Mouse (Mus musculus) inflammation-experienced regulatory T-cells (primary cell): Measurements from ENCODE around the gene Mpeg1. TPM values are rescaled to one million over a fixed set of nuclear protein-coding genes. Genes with fewer than 3 reads are reported as not detected.

Source experiments
- polyA plus RNA-seq, 2 experiments: library from polyadenylated mRNA; unstranded; fragments of 100-300 nt; shearing (Covaris generic); gene quantifications; one replicate each; pipeline ENCODE4 v1.2.1; 2017

The Mpeg1 gene
- 1 to 10 TPM in 1 of 2 experiments, under 1 TPM in 1; 0.04 to 1.4 TPM for polyA plus RNA-seq

GRCm38 (mm10) chr19:12460282-12461249, at the start of gene Mpeg1:
TSS of gene Mpeg1 (plus strand) at chr19:12460779.

DNA sequence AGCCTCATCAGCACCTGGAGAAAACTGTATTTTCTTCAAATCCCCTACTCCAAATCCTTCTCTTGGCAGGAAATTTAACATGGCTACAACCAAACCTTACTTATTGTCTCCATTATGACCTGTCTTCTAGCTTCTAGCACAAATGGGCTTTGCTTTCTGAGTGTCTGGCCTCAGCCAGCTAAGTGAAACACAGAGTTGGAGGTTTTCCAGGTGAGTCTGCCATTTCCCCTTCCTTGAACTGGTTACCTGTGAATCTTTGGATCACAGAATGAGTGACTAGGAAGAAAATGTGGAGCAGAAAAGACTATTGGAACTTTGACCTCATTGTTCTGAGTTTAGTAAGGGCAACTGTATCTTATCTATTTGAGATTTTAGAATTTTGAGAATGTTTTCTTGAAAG, 43.2 kb upstream of the Mpeg1 start, which contains the start of gene Olfr1441:
Olfr1441 (plus strand) TSS at position 73 of the 400 bp plus-strand sequence.

GRCm38 (mm10) chr19:12427605-12428004, 33.0 kb upstream of the Mpeg1 start, which contains the start of gene Pfpl:
TSS of gene Pfpl (plus strand) at chr19:12427905.

GRCm38 (mm10) chr19:12501370-12502347, 41.1 kb downstream of the Mpeg1 start, which contains the start of gene Dtx4:
TSS of gene Dtx4 (minus strand) at chr19:12501454.

Other genes starting within 250 kb of the Mpeg1 start
- gene Olfr1432, start 228.2 kb upstream of the Mpeg1 start, polyA plus RNA-seq, result not detected
- gene Olfr262, start 219.1 kb upstream of the Mpeg1 start, polyA plus RNA-seq, result under 1 TPM; 0.17 to 0.71 TPM
- gene Olfr235, start 199.7 kb upstream of the Mpeg1 start, polyA plus RNA-seq, result under 1 TPM in 1 of 2 experiments, not detected in 1; 0.60 TPM
- not detected for gene Olfr1434, start 180.9 kb upstream of the Mpeg1 start, polyA plus RNA-seq
- not detected for gene Olfr1436, start 161.6 kb upstream of the Mpeg1 start, polyA plus RNA-seq
- under 1 TPM in 1 of 2 experiments, not detected in 1; 0.11 TPM for gene Olfr1437, start 135.7 kb upstream of the Mpeg1 start, polyA plus RNA-seq
- under 1 TPM; 0.08 to 0.71 TPM for gene Olfr1438-ps1, start 124.9 kb upstream of the Mpeg1 start, polyA plus RNA-seq
- gene Olfr1440, start 73.5 kb upstream of the Mpeg1 start, polyA plus RNA-seq, result under 1 TPM in 1 of 2 experiments, not detected in 1; 0.23 TPM
- not detected for gene Olfr1441, start 43.3 kb upstream of the Mpeg1 start, polyA plus RNA-seq
- gene Pfpl, start 32.9 kb upstream of the Mpeg1 start, polyA plus RNA-seq, result under 1 TPM; 0.11 to 0.21 TPM
- 1 to 10 TPM; 7.9 to 9.0 TPM for gene Dtx4, start 40.7 kb downstream of the Mpeg1 start, polyA plus RNA-seq
- 10 to 100 TPM; 42.0 to 45.4 TPM for gene Fam111a, start 85.0 kb downstream of the Mpeg1 start, polyA plus RNA-seq
- gene Gm4952, start 139.2 kb downstream of the Mpeg1 start, polyA plus RNA-seq, result under 1 TPM in 1 of 2 experiments, not detected in 1; 0.37 TPM
- gene Glyat, start 172.5 kb downstream of the Mpeg1 start, polyA plus RNA-seq, result not detected
- gene Olfr1442, start 209.7 kb downstream of the Mpeg1 start, polyA plus RNA-seq, result under 1 TPM in 1 of 2 experiments, not detected in 1; 0.93 TPM
- not detected for gene Olfr1443, start 217.3 kb downstream of the Mpeg1 start, polyA plus RNA-seq
- gene Keg1, start 235.0 kb downstream of the Mpeg1 start, polyA plus RNA-seq, result not detected